Comparison of ENCODE assay signal across 15 mouse cellular contexts in the genomic region with DNA sequence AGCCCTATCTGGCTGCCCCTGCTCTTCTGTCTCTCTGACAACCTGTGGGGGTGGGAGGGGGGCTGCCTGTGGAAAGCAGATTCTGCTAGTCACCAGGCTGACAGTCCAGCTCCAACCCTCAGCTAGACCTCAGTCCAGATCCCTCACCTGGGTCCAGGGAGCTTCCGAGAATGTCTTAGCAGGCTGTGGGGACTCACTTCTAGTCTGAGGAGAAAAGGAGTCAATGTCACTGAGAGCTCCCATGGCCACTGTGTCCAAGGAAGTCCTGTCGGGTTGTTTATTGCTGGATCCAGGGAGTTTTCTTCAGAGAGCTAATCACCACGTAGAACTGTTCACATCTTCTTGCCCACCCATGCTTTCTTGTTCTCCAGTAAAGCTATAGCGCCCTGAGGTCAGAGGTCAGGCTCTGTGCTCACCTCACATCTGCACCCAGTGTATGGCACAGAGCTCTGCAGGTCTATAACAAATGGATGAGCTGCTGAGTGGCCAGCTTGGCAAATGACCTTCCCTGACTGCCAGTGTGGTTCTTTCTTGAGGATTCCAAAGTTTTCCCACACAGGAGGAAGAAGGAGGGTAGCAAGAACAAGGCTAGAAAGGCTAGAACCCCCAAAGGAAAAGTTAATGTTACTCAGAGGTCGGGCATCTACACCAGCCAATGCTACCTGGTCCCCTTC. TPM values are rescaled to one million over a fixed set of nuclear protein-coding genes. Genes with fewer than 3 reads are reported as not detected.
DNase-seq lines count a peak whose midpoint lies in the region; ATAC-seq lines count a peak whose summit lies in the region.
"Had no signal": no experiment of that assay in that cellular context is flagged by ENCODE, and none has a peak within 500 bp of the region (broad histone marks: within the 10 kb centered on the region; RNA-seq: fewer than 3 reads in every experiment).

No protein-coding gene starts in this region.

- peaks cover 94% of the 10 kb centered on the region for H3K4me1 ChIP-seq in heart, embryonic 10.5 days
- H3K4me1 ChIP-seq in lung, embryonic 16.5 days (replicated peaks; ENCODE audit: control insufficient read depth, insufficient read depth, low read length), result peaks cover 76% of the 10 kb centered on the region
- H3K4me1 ChIP-seq in brown adipose tissue, adult 24 weeks (ENCODE audit: control insufficient read depth, insufficient read depth, insufficient read length, low read length), result peaks cover 36% of the 10 kb centered on the region
- peaks cover 98% of the 10 kb centered on the region for H3K4me1 ChIP-seq in liver, embryonic 13.5 days (replicated peaks)

- DNase-seq in heart, embryonic 10.5 days (ENCODE audit: low spot score), result no peak
- no peak for DNase-seq in heart, postnatal 10 days
- DNase-seq in lung, postnatal 14 days, result no peak
- DNase-seq in liver, embryonic 13.5 days, result no peak
- no peak for DNase-seq in right cerebral cortex, postnatal 4 days
- DNase-seq: cerebellum, adult 9-10 months; kidney, postnatal 14 days; lung, postnatal 36 days had no signal

- H3K27ac ChIP-seq in heart, embryonic 10.5 days, result peak overlapping the region; percentile 90
- no peak overlapping the region for H3K27ac ChIP-seq in lung, embryonic 16.5 days (ENCODE audit: low read length)
- H3K27ac ChIP-seq in brown adipose tissue, adult 24 weeks (replicated peaks; ENCODE audit: low read depth, low read length), result 0 out of 2 replicates have a peak overlapping the region, but pooled peaks have one; percentile 27
- H3K27ac ChIP-seq in liver, embryonic 13.5 days, result peak overlapping the region; percentile 76; the same call in 1 of the 2 replicates

- H3K4me3 ChIP-seq in heart, embryonic 10.5 days, result no peak overlapping the region
- H3K4me3 ChIP-seq in lung, embryonic 16.5 days (ENCODE audit: low read length), result no peak overlapping the region
- no peak overlapping the region for H3K4me3 ChIP-seq in brown adipose tissue, adult 24 weeks (ENCODE audit: insufficient read depth, low read depth, low read length)
- peak overlapping the region; percentile 60; the same call in 1 of the 2 replicates for H3K4me3 ChIP-seq in liver, embryonic 13.5 days (replicated peaks)
- H3K4me3 ChIP-seq: embryonic facial prominence, embryonic 12.5 days had no signal

- peaks cover 10% of the 10 kb centered on the region; the same call in 1 of the 2 replicates for H3K36me3 ChIP-seq in heart, embryonic 10.5 days
- H3K36me3 ChIP-seq in lung, embryonic 16.5 days (ENCODE audit: control insufficient read depth, insufficient read depth, low read length), result 0 out of 2 replicates have a peak, but pooled peaks cover 2% of the 10 kb centered on the region
- 0 out of 2 replicates have a peak, but pooled peaks cover 4% of the 10 kb centered on the region for H3K36me3 ChIP-seq in liver, embryonic 13.5 days

- no peak for ATAC-seq in lung, embryonic 16.5 days (ENCODE audit: low read depth)
- no peak for ATAC-seq in liver, embryonic 13.5 days (ENCODE audit: low read depth)
- no peak for ATAC-seq in erythroid progenitor cell, adult 5-6 weeks (replicated peaks; ENCODE audit: low FRiP score, poor library complexity, severe bottlenecking)
- ATAC-seq: CD4-positive, CD25-positive, alpha-beta regulatory T cell, adult 4 months; forebrain, embryonic 16.5 days; hindbrain, embryonic 16.5 days had no signal

- peak overlapping the region; percentile 72; the same call in 1 of the 2 replicates for H3K4me2 ChIP-seq in lung, embryonic 16.5 days (ENCODE audit: low read depth, low read length)
- peak overlapping the region; percentile 87 for H3K4me2 ChIP-seq in liver, embryonic 13.5 days

- no peaks in the 10 kb centered on the region for H3K27me3 ChIP-seq in heart, embryonic 10.5 days (ENCODE audit: insufficient read depth, poor library complexity, severe bottlenecking)
- no peaks in the 10 kb centered on the region for H3K27me3 ChIP-seq in lung, embryonic 16.5 days (ENCODE audit: control insufficient read depth, insufficient read depth, low read depth, low read length)
- H3K27me3 ChIP-seq in liver, embryonic 13.5 days, result peaks cover 22% of the 10 kb centered on the region
- H3K27me3 ChIP-seq: embryonic facial prominence, embryonic 12.5 days had no signal

- H3K9me3 ChIP-seq in heart, embryonic 10.5 days, result no peaks in the 10 kb centered on the region
- H3K9me3 ChIP-seq in lung, embryonic 16.5 days (ENCODE audit: control insufficient read depth, low read length), result no peaks in the 10 kb centered on the region
- H3K9me3 ChIP-seq in liver, embryonic 13.5 days (replicated peaks), result no peaks in the 10 kb centered on the region
- H3K9me3 ChIP-seq: embryonic facial prominence, embryonic 12.5 days had no signal

- intact Hi-C loops in heart, postnatal 10 days (cut with DNase I), result no loop called here

- H3K9ac ChIP-seq in lung, embryonic 16.5 days (ENCODE audit: low read length), result peak overlapping the region; percentile 69
- H3K9ac ChIP-seq in liver, embryonic 13.5 days, result peak overlapping the region; percentile 72

- 62% methylated on average over 5 of the region's 5 CpGs for WGBS in heart, embryonic 10.5 days
- WGBS in lung, embryonic 16.5 days, result 48% methylated on average over 5 of the region's 5 CpGs
- 54% methylated on average over 5 of the region's 5 CpGs for WGBS in liver, embryonic 13.5 days (ENCODE audit: insufficient replicate concordance)

RNA-seq across cellular contexts. Expression of gene Hdac7, which starts 17.6 kb away (rescaled TPM):
- 23.4 and 26.7 TPM in 2 replicates for polyA plus RNA-seq in heart, embryonic 10.5 days (2016; fragmentation: Nextera tagmentation; extraction: Ambion mirVana)
- 10 to 100 TPM; 57.9 to 59.4 TPM for total RNA-seq in heart, postnatal 10 days (2021)
- polyA plus RNA-seq in lung, embryonic 16.5 days (2015; fragmentation: Nextera tagmentation; extraction: Ambion mirVana), result 44.2 and 48.5 TPM in 2 replicates
- 10.0 and 10.2 TPM in 2 replicates for polyA plus RNA-seq in brown adipose tissue, adult 24 weeks (2012; ENCODE audit: insufficient read depth, insufficient read length, missing spikeins)
- 8.0 and 8.3 TPM in 2 replicates for polyA plus RNA-seq in liver, embryonic 13.5 days (2015; fragmentation: Nextera tagmentation; extraction: Ambion mirVana)
- 15.1 and 26.8 TPM in 2 replicates for total RNA-seq in erythroid progenitor cell, adult 5-6 weeks (2015; ENCODE audit: low replicate concordance)
- 2.4 and 9.8 TPM in 2 replicates for total RNA-seq in erythroid progenitor cell, adult 5-6 weeks (2017; ENCODE audit: low replicate concordance)

RNA-seq across cellular contexts. Expression of gene Slc48a1, which starts 48.4 kb away (rescaled TPM):
- 32.1 and 41.1 TPM in 2 replicates for polyA plus RNA-seq in heart, embryonic 10.5 days (2016; fragmentation: Nextera tagmentation; extraction: Ambion mirVana)
- 10 to 100 TPM; 62.0 to 71.0 TPM for total RNA-seq in heart, postnatal 10 days (2021)
- polyA plus RNA-seq in lung, embryonic 16.5 days (2015; fragmentation: Nextera tagmentation; extraction: Ambion mirVana), result 46.8 and 49.5 TPM in 2 replicates
- polyA plus RNA-seq in brown adipose tissue, adult 24 weeks (2012; ENCODE audit: insufficient read depth, insufficient read length, missing spikeins), result 70.5 and 79.9 TPM in 2 replicates
- 89.5 and 101 TPM in 2 replicates for polyA plus RNA-seq in liver, embryonic 13.5 days (2015; fragmentation: Nextera tagmentation; extraction: Ambion mirVana)
- total RNA-seq in erythroid progenitor cell, adult 5-6 weeks (2015; ENCODE audit: low replicate concordance), result 122 and 124 TPM in 2 replicates
- 74.2 and 96.2 TPM in 2 replicates for total RNA-seq in erythroid progenitor cell, adult 5-6 weeks (2017; ENCODE audit: low replicate concordance)

RNA-seq across cellular contexts. Expression of gene Rapgef3, which starts 59.0 kb away (rescaled TPM):
- polyA plus RNA-seq in heart, embryonic 10.5 days (2016; fragmentation: Nextera tagmentation; extraction: Ambion mirVana), result 10.2 and 13.4 TPM in 2 replicates
- 10 to 100 TPM; 29.2 to 30.7 TPM for total RNA-seq in heart, postnatal 10 days (2021)
- 20.8 and 22.7 TPM in 2 replicates for polyA plus RNA-seq in lung, embryonic 16.5 days (2015; fragmentation: Nextera tagmentation; extraction: Ambion mirVana)
- 6.1 and 6.6 TPM in 2 replicates for polyA plus RNA-seq in brown adipose tissue, adult 24 weeks (2012; ENCODE audit: insufficient read depth, insufficient read length, missing spikeins)
- 1.2 and 1.8 TPM in 2 replicates for polyA plus RNA-seq in liver, embryonic 13.5 days (2015; fragmentation: Nextera tagmentation; extraction: Ambion mirVana)
- not detected in 2 replicates for total RNA-seq in erythroid progenitor cell, adult 5-6 weeks (2015; ENCODE audit: low replicate concordance)
- total RNA-seq in erythroid progenitor cell, adult 5-6 weeks (2017; ENCODE audit: low replicate concordance), result 3.9 TPM in 1 of 2 replicates, not detected in the other
